Mouse (Mus musculus): Measurements from ENCODE around the gene Exoc6b.

Exoc6b gene

DNA sequence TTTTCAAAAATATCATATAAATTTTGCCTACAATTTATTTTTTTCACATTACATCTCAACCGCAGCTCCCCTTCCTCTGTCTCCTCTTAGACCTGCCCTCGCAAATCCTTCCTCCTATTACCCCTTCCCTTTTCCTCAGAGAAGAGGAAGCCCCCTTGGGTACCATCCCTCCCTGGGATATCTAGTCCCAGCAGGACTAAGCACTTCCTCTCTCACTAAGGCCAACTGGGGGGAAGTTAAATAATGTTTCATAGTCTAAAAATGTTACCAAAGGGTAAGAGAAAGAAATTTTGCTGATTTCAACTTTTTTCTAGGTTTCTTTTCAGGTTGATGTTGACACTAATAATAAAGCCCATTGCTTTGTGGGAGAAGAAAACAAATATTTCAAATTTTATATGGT lies 317.9 kb downstream of the Exoc6b start:
- Histone ChIP-seq H3K27me3 (ENCODE audit: control insufficient read depth, insufficient read depth, low read length, poor library complexity, severe bottlenecking) (no peaks in the 10 kb centered on the region), H3K36me3 (ENCODE audit: control insufficient read depth, insufficient read depth, low read length, poor library complexity, severe bottlenecking) (no peaks in the 10 kb centered on the region)
- DNase-seq (ENCODE audit: low read depth, low spot score), result no peak

GRCm38 (mm10) chr6:84746847-84747395 lies 322.4 kb downstream of the Exoc6b start:
- no peak for DNase-seq (ENCODE audit: low read depth, low spot score)
- Histone ChIP-seq H3K27me3 (ENCODE audit: control insufficient read depth, insufficient read depth, low read length, poor library complexity, severe bottlenecking) (no peaks in the 10 kb centered on the region), H3K36me3 (ENCODE audit: control insufficient read depth, insufficient read depth, low read length, poor library complexity, severe bottlenecking) (no peaks in the 10 kb centered on the region)

DNA sequence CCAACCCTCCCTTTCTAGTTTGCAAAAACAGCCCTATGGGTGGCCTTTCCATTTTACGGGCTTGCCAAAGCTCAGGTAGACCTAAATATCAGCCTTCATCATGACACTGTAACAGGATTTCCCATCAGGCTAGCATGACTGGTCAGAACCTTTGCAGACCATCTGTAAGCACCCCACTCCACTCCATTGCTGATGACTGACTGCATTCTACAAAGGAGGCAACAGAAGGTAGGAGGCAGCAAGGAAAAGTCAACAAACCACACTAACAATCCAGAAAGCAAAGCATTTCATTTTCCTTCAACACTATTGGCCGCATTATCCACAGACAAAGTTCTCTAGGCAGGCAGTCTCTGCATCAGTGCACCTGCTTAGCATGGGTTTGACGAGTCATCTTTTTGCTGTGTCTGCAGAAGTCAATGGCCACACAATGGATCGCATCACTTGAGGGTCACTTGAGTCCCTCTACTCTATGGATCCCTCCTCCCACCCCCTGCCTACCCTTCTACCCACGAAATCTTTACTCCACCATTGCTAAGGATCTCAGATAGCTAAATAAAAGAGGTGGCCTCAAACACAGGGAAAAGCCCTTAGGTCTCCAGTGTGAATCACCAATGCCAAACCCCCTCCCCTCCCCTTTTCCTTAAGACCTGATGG lies 323.0 kb downstream of the Exoc6b start:
- no peaks in the 10 kb centered on the region for H3K36me3 ChIP-seq (ENCODE audit: control insufficient read depth, insufficient read depth, low read length, poor library complexity, severe bottlenecking)
- no peak for DNase-seq (ENCODE audit: low read depth, low spot score)
- no peaks in the 10 kb centered on the region for H3K27me3 ChIP-seq (ENCODE audit: control insufficient read depth, insufficient read depth, low read length, poor library complexity, severe bottlenecking)

DNA sequence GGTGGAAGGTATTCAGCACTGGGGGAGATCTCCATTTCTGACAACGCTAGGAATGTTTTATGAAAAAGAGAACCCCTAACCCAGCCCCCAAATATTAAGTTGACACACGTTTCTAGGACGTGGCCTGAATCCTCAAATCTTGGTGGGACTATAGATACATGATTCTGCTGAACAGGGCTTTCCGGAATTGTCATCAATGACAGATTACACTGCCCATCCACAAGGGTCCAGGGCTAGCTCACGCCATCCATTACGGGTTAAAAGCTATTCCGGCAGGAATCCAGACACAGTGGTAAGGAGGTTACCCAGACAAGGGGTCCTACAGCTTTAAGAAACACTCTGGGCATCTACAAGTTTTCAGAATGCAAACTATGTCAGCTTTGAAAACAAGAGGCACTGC lies 323.7 kb downstream of the Exoc6b start:
- Histone ChIP-seq H3K27me3 (ENCODE audit: control insufficient read depth, insufficient read depth, low read length, poor library complexity, severe bottlenecking) (no peaks in the 10 kb centered on the region), H3K36me3 (ENCODE audit: control insufficient read depth, insufficient read depth, low read length, poor library complexity, severe bottlenecking) (no peaks in the 10 kb centered on the region)
- DNase-seq (ENCODE audit: low read depth, low spot score), result no peak

DNA sequence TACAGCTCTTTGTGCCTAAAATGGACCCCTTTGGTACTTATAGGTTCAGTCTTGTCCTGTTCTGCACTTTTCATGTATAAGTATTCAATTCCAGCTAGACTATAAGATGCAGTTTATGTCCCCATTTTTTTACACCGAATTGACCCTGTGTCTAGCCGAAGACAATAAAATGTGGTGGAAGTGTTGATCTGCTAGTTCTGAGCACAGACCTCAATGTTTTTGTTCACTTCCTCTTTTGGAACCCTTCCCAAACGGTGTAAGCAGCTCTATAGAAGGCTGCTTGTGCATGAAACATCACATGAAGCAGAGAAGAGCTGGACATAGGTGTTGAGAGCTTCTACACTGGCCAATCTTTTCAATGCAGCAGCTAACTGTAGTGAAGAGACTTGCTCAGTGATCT lies 327.1 kb downstream of the Exoc6b start:
- DNase-seq (ENCODE audit: low read depth, low spot score), result no peak
- H3K27me3 ChIP-seq (ENCODE audit: control insufficient read depth, insufficient read depth, low read length, poor library complexity, severe bottlenecking), result no peaks in the 10 kb centered on the region

DNA sequence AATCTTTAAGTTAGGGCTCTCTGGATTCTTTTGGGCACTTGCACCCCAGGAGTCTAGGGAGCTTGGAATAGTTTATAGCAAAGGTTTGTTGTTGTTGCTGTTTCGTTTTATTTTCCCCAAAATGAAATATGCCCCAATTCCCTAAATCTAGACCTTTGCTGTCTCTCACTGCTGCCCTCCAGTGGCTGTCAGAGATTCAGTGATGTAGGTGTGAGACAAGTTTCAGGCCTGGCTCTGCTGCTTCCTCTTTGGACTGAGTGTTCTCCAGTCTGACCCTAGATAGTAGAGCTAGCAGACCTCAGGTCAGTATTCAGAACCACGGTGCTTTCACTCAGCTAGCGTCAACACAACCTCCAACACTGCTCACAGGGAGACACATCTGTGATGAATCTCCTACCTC lies 332.4 kb downstream of the Exoc6b start:
- H3K27me3 ChIP-seq (ENCODE audit: control insufficient read depth, insufficient read depth, low read length, poor library complexity, severe bottlenecking), result no peaks in the 10 kb centered on the region
- DNase-seq (ENCODE audit: low read depth, low spot score), result peak; percentile 23

More for the DNA sequence above, 327.1 kb downstream of the Exoc6b start:
- H3K36me3 ChIP-seq (ENCODE audit: control insufficient read depth, insufficient read depth, low read length, poor library complexity, severe bottlenecking), result no peaks in the 10 kb centered on the region

DNA sequence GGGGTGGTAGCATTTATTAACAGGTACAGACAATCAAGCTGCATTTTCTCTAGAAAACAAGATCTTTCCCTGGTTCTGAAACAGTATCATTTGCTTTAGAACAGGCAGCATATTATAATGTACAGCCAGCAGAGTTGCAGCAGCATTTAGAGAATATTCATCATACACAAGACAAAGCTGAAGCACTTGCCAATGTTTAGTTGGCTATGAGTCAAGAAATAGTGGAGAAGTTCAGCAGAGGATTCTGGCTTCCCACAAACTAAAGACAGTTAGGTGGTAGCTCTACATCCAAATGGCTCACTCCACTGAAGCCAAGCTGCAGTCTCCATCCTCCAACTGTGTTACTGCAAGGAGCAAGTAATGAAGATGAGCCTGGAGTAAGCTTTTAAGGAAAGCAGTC lies 342.4 kb downstream of the Exoc6b start:
- H3K36me3 ChIP-seq (ENCODE audit: control insufficient read depth, insufficient read depth, low read length, poor library complexity, severe bottlenecking), result no peaks in the 10 kb centered on the region
- no peaks in the 10 kb centered on the region for H3K27me3 ChIP-seq (ENCODE audit: control insufficient read depth, insufficient read depth, low read length, poor library complexity, severe bottlenecking)
- no peak for DNase-seq (ENCODE audit: low read depth, low spot score)

More for the DNA sequence above, 332.4 kb downstream of the Exoc6b start:
- no peaks in the 10 kb centered on the region for H3K36me3 ChIP-seq (ENCODE audit: control insufficient read depth, insufficient read depth, low read length, poor library complexity, severe bottlenecking)

- no peak for DNase-seq (ENCODE audit: low read depth, low spot score)
- H3K27me3 ChIP-seq (ENCODE audit: control insufficient read depth, insufficient read depth, low read length, poor library complexity, severe bottlenecking), result no peaks in the 10 kb centered on the region
Measured at GRCm38 (mm10) chr6:84713171-84713570, 356.1 kb downstream of the Exoc6b start.

DNA sequence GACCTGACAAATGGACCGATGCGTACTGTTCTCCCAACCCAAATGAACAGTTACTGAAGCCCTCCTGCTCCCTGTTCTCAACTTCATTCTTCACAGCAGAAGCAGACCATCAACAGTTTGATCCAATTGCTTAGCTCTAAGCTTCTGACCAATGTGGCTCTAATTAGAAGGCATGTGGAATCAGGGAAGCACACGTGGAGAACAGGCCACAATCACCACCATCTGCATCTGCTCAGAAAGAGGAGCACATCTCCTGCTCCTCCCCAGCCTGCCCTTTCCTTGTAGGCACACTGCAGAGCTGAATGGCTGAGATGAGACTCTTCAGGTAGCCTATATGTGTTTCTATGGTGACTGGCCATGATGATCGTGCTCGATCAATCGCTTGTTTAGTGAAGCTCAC lies 358.5 kb downstream of the Exoc6b start:
- H3K27me3 ChIP-seq (ENCODE audit: control insufficient read depth, insufficient read depth, low read length, poor library complexity, severe bottlenecking), result no peaks in the 10 kb centered on the region
- DNase-seq (ENCODE audit: low read depth, low spot score), result no peak
- no peaks in the 10 kb centered on the region for H3K36me3 ChIP-seq (ENCODE audit: control insufficient read depth, insufficient read depth, low read length, poor library complexity, severe bottlenecking)

More at GRCm38 (mm10) chr6:84713171-84713570, 356.1 kb downstream of the Exoc6b start:
- no peaks in the 10 kb centered on the region for H3K36me3 ChIP-seq (ENCODE audit: control insufficient read depth, insufficient read depth, low read length, poor library complexity, severe bottlenecking)

GRCm38 (mm10) chr6:84708631-84709030 lies 360.7 kb downstream of the Exoc6b start:
- Histone ChIP-seq H3K27me3 (ENCODE audit: control insufficient read depth, insufficient read depth, low read length, poor library complexity, severe bottlenecking) (no peaks in the 10 kb centered on the region), H3K36me3 (ENCODE audit: control insufficient read depth, insufficient read depth, low read length, poor library complexity, severe bottlenecking) (no peaks in the 10 kb centered on the region)
- DNase-seq (ENCODE audit: low read depth, low spot score), result no peak

- Histone ChIP-seq H3K36me3 (ENCODE audit: control insufficient read depth, insufficient read depth, low read length, poor library complexity, severe bottlenecking) (no peaks in the 10 kb centered on the region), H3K27me3 (ENCODE audit: control insufficient read depth, insufficient read depth, low read length, poor library complexity, severe bottlenecking) (no peaks in the 10 kb centered on the region)
- DNase-seq (ENCODE audit: low read depth, low spot score), result no peak
Measured at GRCm38 (mm10) chr6:84699579-84699978, 369.7 kb downstream of the Exoc6b start.

- Histone ChIP-seq H3K27me3 (ENCODE audit: control insufficient read depth, insufficient read depth, low read length, poor library complexity, severe bottlenecking) (no peaks in the 10 kb centered on the region), H3K36me3 (ENCODE audit: control insufficient read depth, insufficient read depth, low read length, poor library complexity, severe bottlenecking) (no peaks in the 10 kb centered on the region)
- DNase-seq (ENCODE audit: low read depth, low spot score), result no peak
Measured at GRCm38 (mm10) chr6:84698288-84698673, 371.0 kb downstream of the Exoc6b start.

DNA sequence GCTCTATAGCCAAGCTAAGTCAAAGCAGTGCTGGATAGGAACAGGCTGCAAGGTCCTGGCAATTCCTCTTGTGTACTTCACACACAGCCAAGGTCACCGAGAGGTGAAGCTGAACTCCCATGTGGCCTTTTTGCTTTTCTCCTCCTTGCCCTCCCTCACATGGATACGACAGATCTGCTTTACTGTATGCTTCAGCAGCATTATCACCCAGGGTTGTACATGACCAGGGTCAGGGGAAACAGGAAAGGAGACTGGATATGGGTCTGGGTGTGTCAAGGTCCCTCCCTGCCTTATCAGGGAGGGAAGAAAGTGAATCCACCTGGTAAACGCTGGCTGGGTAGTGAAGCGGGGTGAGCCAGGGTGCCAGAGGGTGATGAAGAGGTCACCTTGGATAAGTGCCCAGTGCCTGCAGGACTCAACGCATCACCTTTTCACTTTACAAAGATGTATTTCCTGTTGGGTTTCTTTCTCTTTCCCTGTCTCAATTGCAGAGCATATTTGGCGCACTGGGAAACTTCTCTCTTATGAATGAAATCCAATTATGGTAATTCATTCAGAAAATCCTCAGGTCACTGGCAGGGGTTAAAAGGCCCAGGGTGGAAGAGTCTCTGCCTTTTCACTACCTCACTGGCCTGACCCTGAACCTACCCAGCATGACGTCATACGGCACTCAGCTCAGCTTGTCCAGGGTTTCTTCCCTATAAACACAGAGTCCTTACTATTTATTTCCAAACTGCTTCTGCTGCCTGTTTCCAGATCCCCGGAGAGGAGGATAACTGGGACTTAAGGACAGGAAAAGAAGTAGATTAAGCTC lies 371.6 kb downstream of the Exoc6b start:
- no peaks in the 10 kb centered on the region for H3K36me3 ChIP-seq (ENCODE audit: control insufficient read depth, insufficient read depth, low read length, poor library complexity, severe bottlenecking)
- no peaks in the 10 kb centered on the region for H3K27me3 ChIP-seq (ENCODE audit: control insufficient read depth, insufficient read depth, low read length, poor library complexity, severe bottlenecking)
- no peak for DNase-seq (ENCODE audit: low read depth, low spot score)

GRCm38 (mm10) chr6:84693844-84694243 lies 375.5 kb downstream of the Exoc6b start:
- H3K36me3 ChIP-seq (ENCODE audit: control insufficient read depth, insufficient read depth, low read length, poor library complexity, severe bottlenecking), result no peaks in the 10 kb centered on the region
- no peaks in the 10 kb centered on the region for H3K27me3 ChIP-seq (ENCODE audit: control insufficient read depth, insufficient read depth, low read length, poor library complexity, severe bottlenecking)
- no peak for DNase-seq (ENCODE audit: low read depth, low spot score)

GRCm38 (mm10) chr6:84693204-84693603 lies 376.1 kb downstream of the Exoc6b start:
- no peaks in the 10 kb centered on the region for H3K36me3 ChIP-seq (ENCODE audit: control insufficient read depth, insufficient read depth, low read length, poor library complexity, severe bottlenecking)
- no peak for DNase-seq (ENCODE audit: low read depth, low spot score)
- H3K27me3 ChIP-seq (ENCODE audit: control insufficient read depth, insufficient read depth, low read length, poor library complexity, severe bottlenecking), result no peaks in the 10 kb centered on the region
